Mouse (Mus musculus): ENCODE results near the gene Olfr1358. TPM values are rescaled to one million over a fixed set of nuclear protein-coding genes. Genes with fewer than 3 reads are reported as not detected.

Gene Olfr1358
- polyA plus RNA-seq, 1 experiment from 2014 or later: not detected

Other genes with a start within 250 kb of the Olfr1358 start
- gene Agpat3, start 164.9 kb upstream of the Olfr1358 start, polyA plus RNA-seq (2015; fragmentation: Nextera tagmentation; extraction: Ambion mirVana): 58.2 and 70.6 TPM in 2 replicates
- 268 and 277 TPM in 2 replicates for gene Rrp1, start 104.4 kb upstream of the Olfr1358 start, polyA plus RNA-seq (2015; fragmentation: Nextera tagmentation; extraction: Ambion mirVana)
- 270 and 290 TPM in 2 replicates for gene Cstb, start 91.8 kb upstream of the Olfr1358 start, polyA plus RNA-seq (2015; fragmentation: Nextera tagmentation; extraction: Ambion mirVana)
- gene Pdxk, start 52.5 kb upstream of the Olfr1358 start, polyA plus RNA-seq (2015; fragmentation: Nextera tagmentation; extraction: Ambion mirVana): 23.4 and 26.7 TPM in 2 replicates
- gene Ilvbl, start 56.9 kb downstream of the Olfr1358 start, polyA plus RNA-seq (2015; fragmentation: Nextera tagmentation; extraction: Ambion mirVana): 59.4 and 63.9 TPM in 2 replicates
- 12.7 and 13.9 TPM in 2 replicates for gene Syde1, start 74.5 kb downstream of the Olfr1358 start, polyA plus RNA-seq (2015; fragmentation: Nextera tagmentation; extraction: Ambion mirVana)
- not detected in 2 replicates for gene Olfr1357, start 100.6 kb downstream of the Olfr1358 start, polyA plus RNA-seq (2015; fragmentation: Nextera tagmentation; extraction: Ambion mirVana)
- 0.11 and 0.14 TPM in 2 replicates for gene Casp14, start 200.9 kb downstream of the Olfr1358 start, polyA plus RNA-seq (2015; fragmentation: Nextera tagmentation; extraction: Ambion mirVana)
- gene Ccdc105, start 235.6 kb downstream of the Olfr1358 start, polyA plus RNA-seq (2015; fragmentation: Nextera tagmentation; extraction: Ambion mirVana): 0.14 TPM in 1 of 2 replicates, not detected in the other

All from intestine, embryonic 15.5 days (tissue).